Mouse (Mus musculus): ENCODE data around the gene Fiz1. TPM values are rescaled to one million over a fixed set of nuclear protein-coding genes. Genes with fewer than 3 reads are reported as not detected.
"Not testable (repeated sequence)": the region's sequence is repeated elsewhere in the genome, so short reads cannot be mapped to it uniquely, and the experiment has no call there.

Fiz1 gene
- total RNA-seq, 2 experiments from 2014 or later = 20.8 to 24.5 TPM

- DNase-seq (ENCODE audit: low spot score in 2 of 2) = no peak
These were observed 6.3 kb downstream of the Fiz1 start for GRCm38 (mm10) chr7:5008229-5008628.

- not testable (repeated sequence) for DNase-seq (ENCODE audit: low spot score in 2 of 2)
These were observed 11.6 kb downstream of the Fiz1 start for GRCm38 (mm10) chr7:5002876-5003275.

- DNase-seq (ENCODE audit: low spot score in 2 of 2) = no peak
These were observed 14.6 kb downstream of the Fiz1 start for GRCm38 (mm10) chr7:4999876-5000275.

GRCm38 (mm10) chr7:4996934-4997333 is 17.6 kb downstream of the Fiz1 start:
- no peak for DNase-seq (ENCODE audit: low spot score in 2 of 2)

GRCm38 (mm10) chr7:4996003-4996895 is 18.2 kb downstream of the Fiz1 start, which contains the start of gene Zfp579:
Zfp579 (minus strand) TSS chr7:4996158.
- DNase-seq (ENCODE audit: low spot score in 2 of 2) = peak; percentile 85 to 96

- DNase-seq (ENCODE audit: low spot score in 2 of 2) = no peak
These were observed 19.1 kb downstream of the Fiz1 start for GRCm38 (mm10) chr7:4995268-4996002.

GRCm38 (mm10) chr7:4993999-4994788 is 20.3 kb downstream of the Fiz1 start:
- DNase-seq (ENCODE audit: low spot score in 2 of 2) = no peak

- DNase-seq (ENCODE audit: low spot score in 2 of 2) = no peak
These were observed 21.0 kb downstream of the Fiz1 start for GRCm38 (mm10) chr7:4993347-4993998.

GRCm38 (mm10) chr7:4988250-4988649 is 26.2 kb downstream of the Fiz1 start:
- no peak for DNase-seq (ENCODE audit: low spot score in 2 of 2)

- no peak for DNase-seq (ENCODE audit: low spot score in 2 of 2)
These were observed 37.7 kb downstream of the Fiz1 start for GRCm38 (mm10) chr7:4976832-4977231.

- no peak for DNase-seq (ENCODE audit: low spot score in 2 of 2)
These were observed 39.0 kb downstream of the Fiz1 start for GRCm38 (mm10) chr7:4975455-4975854.

GRCm38 (mm10) chr7:4972321-4973047 is 42.0 kb downstream of the Fiz1 start:
- no peak for DNase-seq (ENCODE audit: low spot score in 2 of 2)

GRCm38 (mm10) chr7:4971710-4972109 is 42.8 kb downstream of the Fiz1 start:
- no peak for DNase-seq (ENCODE audit: low spot score in 2 of 2)

GRCm38 (mm10) chr7:4971068-4971467 is 43.4 kb downstream of the Fiz1 start, which contains the start of gene Sbk3:
Sbk3 (minus strand) TSS chr7:4971168.
- DNase-seq (ENCODE audit: low spot score in 2 of 2) = no peak

GRCm38 (mm10) chr7:4964988-4965387 is 49.5 kb downstream of the Fiz1 start:
- DNase-seq (ENCODE audit: low spot score in 2 of 2) = no peak

GRCm38 (mm10) chr7:4964272-4964671 is 50.2 kb downstream of the Fiz1 start, which contains the start of gene Sbk2:
Sbk2 (minus strand) TSS chr7:4964406.
- peak; percentile 35 to 81 for DNase-seq (ENCODE audit: low spot score in 2 of 2)

- DNase-seq (ENCODE audit: low spot score in 2 of 2) = no peak
These were observed 51.0 kb downstream of the Fiz1 start for GRCm38 (mm10) chr7:4963527-4963926.

GRCm38 (mm10) chr7:4957361-4957760 is 57.1 kb downstream of the Fiz1 start:
- DNase-seq (ENCODE audit: low spot score in 2 of 2) = no peak
